Mouse (Mus musculus): ENCODE data around the gene Terf2ip. TPM values are rescaled to one million over a fixed set of nuclear protein-coding genes. Genes with fewer than 3 reads are reported as not detected.

The Terf2ip gene
- polyA plus RNA-seq, 1 experiment from 2014 or later: 6.0 TPM

- Histone ChIP-seq H3K36me3 (replicated peaks) (no peaks in the 10 kb centered on the region), H3K9ac (no peak overlapping the region), H3K4me3 (replicated peaks) (no peak overlapping the region), H3K9me3 (replicated peaks) (no peaks in the 10 kb centered on the region), H3K27me3 (no peaks in the 10 kb centered on the region), H3K4me1 (replicated peaks) (no peaks in the 10 kb centered on the region), H3K4me2 (no peak overlapping the region), H3K27ac (replicated peaks) (no peak overlapping the region)
- ATAC-seq (ENCODE audit: insufficient read depth): no peak
- 60% methylated on average over 9 of the region's 9 CpGs for WGBS (ENCODE audit: insufficient replicate concordance)
These were observed 40.3 kb downstream of the Terf2ip start for GRCm38 (mm10) chr8:112051537-112051936.

DNA sequence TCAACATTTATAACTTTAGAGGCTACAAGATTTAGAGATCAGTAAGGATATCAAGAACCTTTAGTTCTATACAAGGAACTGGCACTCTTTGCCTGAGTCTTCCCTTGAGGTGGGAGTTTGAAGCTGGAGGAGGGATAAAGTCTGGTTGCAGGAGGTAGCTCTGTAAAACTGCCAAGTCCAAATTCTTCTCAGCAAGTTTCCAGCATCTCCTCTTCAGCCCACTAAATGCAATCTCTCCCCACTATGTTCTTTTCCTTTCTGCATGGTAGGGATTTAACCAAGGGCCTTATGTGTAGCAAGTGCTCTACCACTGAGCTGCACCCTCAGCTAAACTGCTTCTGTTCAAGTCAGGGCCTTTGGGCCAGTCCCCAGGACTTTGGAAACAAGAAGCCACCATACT is 43.3 kb downstream of the Terf2ip start:
- H3K9me3 ChIP-seq (replicated peaks): no peaks in the 10 kb centered on the region
- no peak overlapping the region for H3K9ac ChIP-seq
- ATAC-seq (ENCODE audit: insufficient read depth): no peak
- no peak overlapping the region for H3K27ac ChIP-seq (replicated peaks)
- no peaks in the 10 kb centered on the region for H3K36me3 ChIP-seq (replicated peaks)
- no peak overlapping the region for H3K4me3 ChIP-seq (replicated peaks)
- H3K4me1 ChIP-seq (replicated peaks): no peaks in the 10 kb centered on the region
- no peak overlapping the region for H3K4me2 ChIP-seq
- no peaks in the 10 kb centered on the region for H3K27me3 ChIP-seq

GRCm38 (mm10) chr8:112061372-112061771 is 50.2 kb downstream of the Terf2ip start:
- no peak overlapping the region for H3K9ac ChIP-seq
- no peak overlapping the region for H3K4me3 ChIP-seq (replicated peaks)
- no peaks in the 10 kb centered on the region for H3K36me3 ChIP-seq (replicated peaks)
- no peak for ATAC-seq (ENCODE audit: insufficient read depth)
- no peaks in the 10 kb centered on the region for H3K9me3 ChIP-seq (replicated peaks)
- H3K4me1 ChIP-seq (replicated peaks): no peaks in the 10 kb centered on the region
- no peaks in the 10 kb centered on the region for H3K27me3 ChIP-seq
- 25% methylated on average over 4 of the region's 4 CpGs for WGBS (ENCODE audit: insufficient replicate concordance)
- no peak overlapping the region for H3K27ac ChIP-seq (replicated peaks)
- no peak overlapping the region for H3K4me2 ChIP-seq

Other genes starting within 250 kb of the Terf2ip start
- gene Cfdp1, start 157.1 kb upstream of the Terf2ip start, polyA plus RNA-seq (2015; fragmentation: Nextera tagmentation; extraction: Ambion mirVana): 64.2 and 72.5 TPM in 2 replicates
- 3.6 and 4.4 TPM in 2 replicates for gene Tmem170, start 134.6 kb upstream of the Terf2ip start, polyA plus RNA-seq (2015; fragmentation: Nextera tagmentation; extraction: Ambion mirVana)
- gene Chst5, start 101.0 kb upstream of the Terf2ip start, polyA plus RNA-seq (2015; fragmentation: Nextera tagmentation; extraction: Ambion mirVana): 0.05 and 0.14 TPM in 2 replicates
- gene Tmem231, start 77.5 kb upstream of the Terf2ip start, polyA plus RNA-seq (2015; fragmentation: Nextera tagmentation; extraction: Ambion mirVana): 1.9 and 2.1 TPM in 2 replicates
- 182 and 198 TPM in 2 replicates for gene Gabarapl2, start 70.7 kb upstream of the Terf2ip start, polyA plus RNA-seq (2015; fragmentation: Nextera tagmentation; extraction: Ambion mirVana)
- gene Adat1, start 19.1 kb upstream of the Terf2ip start, polyA plus RNA-seq (2015; fragmentation: Nextera tagmentation; extraction: Ambion mirVana): 2.8 and 3.7 TPM in 2 replicates
- 75.9 and 78.4 TPM in 2 replicates for gene Kars, start 75 bp upstream of the Terf2ip start, polyA plus RNA-seq (2015; fragmentation: Nextera tagmentation; extraction: Ambion mirVana)
- 0.14 and 0.31 TPM in 2 replicates for gene Gm6793, start 3.6 kb downstream of the Terf2ip start, polyA plus RNA-seq (2015; fragmentation: Nextera tagmentation; extraction: Ambion mirVana)

Data from liver, embryonic 15.5 days (tissue).